Mouse (Mus musculus) forebrain, postnatal 0 days (tissue): ENCODE data around the gene Higd2a. TPM values are rescaled to one million over a fixed set of nuclear protein-coding genes. Genes with fewer than 3 reads are reported as not detected.

ENCODE experiments used
- ATAC-seq: fragments of 200-750 bp; cut with Nextera tagmentation; 2 replicates; pipeline ENCODE4 v1.8.0; 2017; ENCODE audit warnings: mild to moderate bottlenecking, moderate library complexity
- DNase-seq: peaks from one replicate; pipeline ENCODE4 v3.0.0-alpha.2; 2015
- H3K27ac ChIP-seq: fragments of 300-500 bp; sonication (generic); 2 replicates; pipeline ENCODE4 v1.5.1; 2014; ENCODE audit warnings: low read depth, mild to moderate bottlenecking, antibody characterized with exemption, low read length, moderate library complexity, mixed read lengths
- H3K27me3 ChIP-seq: fragments of 300-500 bp; sonication (generic); 2 replicates; pipeline ENCODE4 v1.6.1; 2014; ENCODE audit warnings: mild to moderate bottlenecking, low read length, mixed read lengths; ENCODE audit not compliant: insufficient read depth
- H3K36me3 ChIP-seq: fragments of 300-500 bp; sonication (generic); 2 replicates; pipeline ENCODE4 v1.6.1; 2014; ENCODE audit warnings: mild to moderate bottlenecking, moderate library complexity; ENCODE audit not compliant: insufficient read depth
- H3K4me1 ChIP-seq: fragments of 300-500 bp; sonication (generic); 2 replicates; pipeline ENCODE4 v1.6.1; 2014; ENCODE audit warnings: antibody characterized with exemption; ENCODE audit not compliant: insufficient read depth
- H3K4me2 ChIP-seq: fragments of 300-500 bp; sonication (generic); 2 replicates; pipeline ENCODE4 v1.6.1; 2014; ENCODE audit warnings: low read depth, mild to moderate bottlenecking, moderate library complexity
- H3K4me3 ChIP-seq: fragments of 300-500 bp; sonication (generic); 2 replicates; pipeline ENCODE4 v1.5.1; 2014; ENCODE audit warnings: low read depth, low read length, mixed read lengths
- H3K9ac ChIP-seq: fragments of 300-500 bp; sonication (generic); 2 replicates; pipeline ENCODE4 v1.6.1; 2014; ENCODE audit warnings: mild to moderate bottlenecking
- H3K9me3 ChIP-seq: fragments of 300-500 bp; sonication (generic); 2 replicates; pipeline ENCODE4 v1.6.1; 2016; ENCODE audit warnings: low read length
- CTCF ChIP-seq: sonication (generic); IDR thresholded peaks from 2 replicates; pipeline ENCODE4 v1.5.1; 2016; ENCODE audit warnings: antibody characterized with exemption, control low read depth, low read depth
- WGBS: fragments of 180-500 bp; shearing (Covaris S2); extraction: QIAGEN DNeasy Blood & Tissue Kit; methylation state at CpG from one replicate; pipeline ENCODE4 v1.1.7; 2014; 5-methylcytosine and 5-hydroxymethylcytosine counted together
- polyA plus RNA-seq: library from polyadenylated mRNA; unstranded; fragments of >200 nt; fragmentation: Nextera tagmentation; extraction: Ambion mirVana; gene quantifications from 2 replicates; pipeline ENCODE4 v1.2.1, GENCODE M21; 2015
- total RNA-seq: library from RNA; depleted of rRNA; stranded (reverse); fragments of >200 nt; gene quantifications from 2 replicates; pipeline ENCODE4 v1.2.3, GENCODE M21; 2014

Higd2a gene
- total and polyA plus RNA-seq, 2 experiments from 2014 or later, result 110 to 326 TPM

DNA sequence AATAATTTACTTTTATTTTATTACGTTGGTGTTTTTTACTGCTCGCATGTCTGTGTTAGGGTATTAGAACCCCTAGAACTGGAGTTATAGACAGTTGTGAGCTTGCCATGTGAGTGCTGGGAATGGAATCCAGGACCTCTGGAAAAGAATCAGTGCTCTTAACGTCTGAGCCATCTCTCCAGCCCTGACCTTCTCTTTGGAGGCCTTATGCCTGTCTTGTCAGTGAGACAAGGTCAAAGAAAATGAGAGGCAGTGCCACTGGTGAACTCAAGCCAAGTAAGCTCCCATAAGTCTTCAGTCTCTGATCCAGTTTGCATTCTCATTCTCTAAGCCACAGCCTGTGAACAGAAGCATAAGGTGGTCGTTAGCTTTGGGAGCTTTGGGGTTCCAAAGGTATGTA is 19.3 kb upstream of the Higd2a start:
- ATAC-seq (no peak), DNase-seq (no peak)
- H3K4me3 ChIP-seq, result no peak overlapping the region
- H3K4me1 ChIP-seq, result peaks cover 6% of the 10 kb centered on the region; the same call in 1 of the 2 replicates
- WGBS, result 75% methylated on average over 4 of the region's 4 CpGs
- no peak overlapping the region for H3K4me2 ChIP-seq
- H3K9ac ChIP-seq, result no peak overlapping the region
- H3K9me3 ChIP-seq, result no peaks in the 10 kb centered on the region
- TF ChIP-seq CTCF, result no peak
- no peak overlapping the region for H3K27ac ChIP-seq
- H3K36me3 ChIP-seq, result no peaks in the 10 kb centered on the region
- no peaks in the 10 kb centered on the region for H3K27me3 ChIP-seq

DNA sequence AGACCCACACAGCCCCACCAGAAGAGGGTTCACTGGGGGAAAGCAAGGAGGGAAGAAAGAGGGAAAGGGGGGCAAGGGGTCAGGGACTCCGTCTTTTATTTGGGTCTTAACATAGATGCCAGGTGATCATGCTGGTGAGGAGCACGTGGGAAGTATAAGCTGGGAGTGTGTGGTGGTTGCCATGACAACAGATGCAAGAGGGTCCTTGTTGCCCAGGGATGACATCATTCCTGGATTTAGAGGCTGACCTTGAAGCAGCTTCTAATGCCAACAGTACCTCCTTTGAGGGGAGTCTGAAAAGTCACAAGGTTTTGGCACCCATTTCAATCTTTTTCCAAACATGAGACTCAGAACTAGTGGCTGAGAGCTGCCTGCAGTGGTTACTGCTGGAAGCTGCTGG is 18.4 kb upstream of the Higd2a start:
- ATAC-seq (no peak), DNase-seq (peak; percentile 39)
- Histone ChIP-seq H3K36me3 (no peaks in the 10 kb centered on the region), H3K4me2 (no peak overlapping the region), H3K27me3 (no peaks in the 10 kb centered on the region), H3K9ac (no peak overlapping the region), H3K4me1 (peaks cover 11% of the 10 kb centered on the region; the same call in 1 of the 2 replicates), H3K27ac (no peak overlapping the region), H3K9me3 (no peaks in the 10 kb centered on the region), H3K4me3 (no peak overlapping the region)
- WGBS, result 18% methylated on average over 2 of the region's 2 CpGs
- no peak for TF ChIP-seq CTCF

GRCm38 (mm10) chr13:54572621-54573020 is 17.4 kb upstream of the Higd2a start:
- TF ChIP-seq CTCF, result no peak
- DNase-seq (no peak), ATAC-seq (no peak)
- 78% methylated on average over 4 of the region's 4 CpGs for WGBS
- H3K36me3 ChIP-seq, result no peaks in the 10 kb centered on the region
- no peak overlapping the region for H3K4me3 ChIP-seq
- no peaks in the 10 kb centered on the region for H3K9me3 ChIP-seq
- peaks cover 11% of the 10 kb centered on the region; the same call in 1 of the 2 replicates for H3K4me1 ChIP-seq
- no peaks in the 10 kb centered on the region for H3K27me3 ChIP-seq
- no peak overlapping the region for H3K9ac ChIP-seq
- no peak overlapping the region for H3K27ac ChIP-seq
- H3K4me2 ChIP-seq, result no peak overlapping the region

DNA sequence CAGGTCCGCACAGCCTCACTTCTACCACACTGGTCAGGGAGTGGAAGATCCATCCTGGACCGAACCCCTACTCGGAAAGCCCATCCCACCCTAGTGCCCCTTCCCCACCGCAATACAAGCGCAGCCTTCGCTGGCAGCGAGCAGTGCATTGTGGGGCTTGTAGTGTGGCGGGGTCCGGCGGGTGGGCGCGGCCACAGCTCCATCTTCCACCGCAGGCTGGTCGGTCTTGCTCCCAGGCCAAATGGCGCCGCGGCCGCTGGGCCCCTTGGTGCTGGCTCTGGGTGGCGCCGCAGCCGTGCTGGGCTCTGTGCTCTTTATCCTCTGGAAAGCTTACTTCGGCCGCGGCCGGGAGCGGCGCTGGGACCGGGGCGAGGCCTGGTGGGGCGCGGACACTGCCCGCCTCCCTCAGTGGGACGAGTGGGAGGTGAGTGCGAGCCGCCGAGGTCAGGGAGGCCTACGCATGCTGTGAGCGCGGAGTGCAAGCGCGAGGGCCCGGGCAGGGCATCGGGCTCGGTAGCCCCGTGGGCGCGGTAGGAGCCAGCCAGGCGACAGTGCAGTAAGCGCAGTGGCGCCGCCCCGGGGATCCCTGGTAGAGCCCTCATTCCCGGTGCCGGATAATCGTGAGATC is 15.0 kb upstream of the Higd2a start, which contains the start of gene Arl10:
Gene Arl10, plus strand, starts transcription at position 162 of the 628 bp plus-strand sequence.
- peaks cover 13% of the 10 kb centered on the region for H3K36me3 ChIP-seq
- H3K27ac ChIP-seq, result peak within 1 kb of the TSS; percentile 81
- H3K9me3 ChIP-seq, result no peaks in the 10 kb centered on the region
- H3K4me3 ChIP-seq, result peak within 1 kb of the TSS; percentile 99
- H3K9ac ChIP-seq, result peak within 1 kb of the TSS; percentile 87
- ATAC-seq (peak; percentile 95), DNase-seq (peak; percentile 84)
- no peaks in the 10 kb centered on the region for H3K27me3 ChIP-seq
- WGBS, result 1% methylated on average over 55 of the region's 55 CpGs
- peak within 1 kb of the TSS; percentile 88 for H3K4me2 ChIP-seq
- peak; percentile 54 for TF ChIP-seq CTCF
- peaks cover 11% of the 10 kb centered on the region; the same call in 1 of the 2 replicates for H3K4me1 ChIP-seq

DNA sequence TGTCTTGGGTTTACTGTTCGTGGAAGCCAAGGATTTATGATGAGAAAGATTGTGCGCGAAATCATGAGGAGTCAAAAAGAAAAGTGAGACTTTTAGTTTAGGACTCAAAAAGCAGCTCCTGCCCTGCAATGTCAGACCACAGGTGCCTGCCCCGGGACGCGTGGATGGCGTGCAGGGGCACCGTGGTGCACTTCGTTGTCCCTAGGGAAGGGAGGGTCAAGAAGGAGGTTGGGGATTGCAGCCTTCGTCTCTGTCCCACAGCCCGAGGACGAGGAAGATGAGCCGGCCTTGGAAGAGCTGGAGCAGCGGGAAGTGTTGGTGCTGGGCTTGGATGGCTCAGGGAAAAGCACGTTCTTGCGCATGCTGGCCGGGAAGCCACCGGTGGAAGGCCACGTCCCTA is 14.5 kb upstream of the Higd2a start:
- H3K36me3 ChIP-seq, result peaks cover 16% of the 10 kb centered on the region
- 2% methylated on average over 19 of the region's 19 CpGs for WGBS
- DNase-seq, result no peak
- ATAC-seq, result peak; percentile 8
- no peak for TF ChIP-seq CTCF
- peak overlapping the region; percentile 87 for H3K9ac ChIP-seq
- peak overlapping the region; percentile 99 for H3K4me3 ChIP-seq
- peaks cover 11% of the 10 kb centered on the region; the same call in 1 of the 2 replicates for H3K4me1 ChIP-seq
- peak overlapping the region; percentile 81 for H3K27ac ChIP-seq
- H3K9me3 ChIP-seq, result no peaks in the 10 kb centered on the region
- H3K27me3 ChIP-seq, result no peaks in the 10 kb centered on the region
- peak overlapping the region; percentile 88 for H3K4me2 ChIP-seq

DNA sequence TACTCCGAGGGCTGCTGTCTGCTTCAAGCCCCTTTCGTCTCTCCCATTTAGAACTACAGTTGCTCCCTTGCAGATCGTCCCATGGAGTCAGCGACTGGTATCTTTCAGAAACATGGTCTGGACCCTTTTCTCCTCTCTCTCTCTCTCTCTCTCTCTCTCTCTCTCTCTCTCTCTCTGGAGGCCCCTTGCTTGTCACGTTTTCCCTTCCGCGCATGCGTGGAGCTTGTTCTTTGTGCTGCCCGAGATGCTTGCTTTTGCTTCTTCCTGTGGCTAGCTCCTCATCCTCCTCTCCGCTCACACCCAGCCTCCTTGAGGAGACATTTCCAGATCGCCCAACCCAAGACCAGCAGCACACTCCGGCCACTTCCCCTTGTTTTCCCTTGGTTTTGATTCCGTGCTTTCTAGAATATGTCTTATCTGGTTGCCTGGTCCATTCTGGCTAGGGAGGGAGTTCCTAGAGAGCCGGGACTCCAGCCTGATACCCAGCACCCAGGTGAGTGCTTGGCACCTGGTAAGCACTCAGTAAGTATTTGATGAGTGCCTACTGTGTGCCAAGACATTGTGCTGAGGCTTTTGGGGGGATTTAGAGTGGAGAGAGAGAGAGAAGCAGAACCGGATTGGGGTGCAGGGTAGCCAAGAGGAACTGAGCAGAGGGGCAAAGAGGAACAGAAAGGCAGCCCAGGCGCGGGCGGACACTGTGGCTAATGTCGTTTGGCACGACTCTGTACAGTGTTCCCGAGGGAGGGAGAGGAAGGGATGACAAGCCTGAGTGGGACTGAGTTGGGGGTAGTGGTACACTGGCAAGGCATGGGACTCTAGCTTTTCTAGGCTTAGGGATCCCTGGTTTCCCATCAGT is 12.1 kb upstream of the Higd2a start:
- no peak for TF ChIP-seq CTCF
- H3K4me3 ChIP-seq, result no peak overlapping the region
- H3K4me1 ChIP-seq, result peaks cover 11% of the 10 kb centered on the region; the same call in 1 of the 2 replicates
- H3K4me2 ChIP-seq, result no peak overlapping the region
- H3K27ac ChIP-seq, result no peak overlapping the region
- no peak overlapping the region for H3K9ac ChIP-seq
- no peaks in the 10 kb centered on the region for H3K27me3 ChIP-seq
- H3K36me3 ChIP-seq, result peaks cover 36% of the 10 kb centered on the region
- 83% methylated on average over 21 of the region's 21 CpGs for WGBS
- no peak for ATAC-seq
- DNase-seq, result no peak
- no peaks in the 10 kb centered on the region for H3K9me3 ChIP-seq

- H3K4me2 ChIP-seq, result no peak overlapping the region
- DNase-seq (no peak), ATAC-seq (no peak)
- H3K9me3 ChIP-seq, result no peaks in the 10 kb centered on the region
- H3K4me3 ChIP-seq, result no peak overlapping the region
- H3K27ac ChIP-seq, result no peak overlapping the region
- H3K9ac ChIP-seq, result no peak overlapping the region
- H3K4me1 ChIP-seq, result no peaks in the 10 kb centered on the region
- no peak for TF ChIP-seq CTCF
- H3K27me3 ChIP-seq, result no peaks in the 10 kb centered on the region
- WGBS, result 74% methylated on average over 2 of the region's 2 CpGs
- H3K36me3 ChIP-seq, result peaks cover 68% of the 10 kb centered on the region
Observed at GRCm38 (mm10) chr13:54581385-54581784, 8.6 kb upstream of the Higd2a start.
